Mouse (Mus musculus) CH12.LX (cell line): Measurements from ENCODE around the gene Edar.

ENCODE experiments used
- CTCF ChIP-seq, 2 experiments: IDR thresholded peaks in 1 of 2; conservative IDR thresholded peaks in 1 of 2; 2 replicates each; pipeline ENCODE4 v1.5.1; 2011 to 2012; ENCODE audit warnings: low read depth in 2 of 2, low read length in 2 of 2, improper control_type of control experiment in 1 of 2, inconsistent platforms in 1 of 2, mild to moderate bottlenecking in 1 of 2, moderate library complexity in 1 of 2
- EP300 ChIP-seq: IDR thresholded peaks from 2 replicates; pipeline ENCODE4 v1.6.1; 2011; ENCODE audit warnings: low read length, improper control_type of control experiment
- GABPA ChIP-seq: IDR thresholded peaks from 2 replicates; pipeline ENCODE4 v1.6.1; 2012; ENCODE audit warnings: low read depth, low read length, improper control_type of control experiment, inconsistent platforms; ENCODE audit not compliant: insufficient replicate concordance
- POLR2A ChIP-seq: IDR thresholded peaks from 2 replicates; pipeline ENCODE4 v1.6.1; 2011; ENCODE audit warnings: low read depth, mild to moderate bottlenecking, improper control_type of control experiment, low read length
- UBTF ChIP-seq: IDR thresholded peaks from 2 replicates; pipeline ENCODE4 v1.6.1; 2012; ENCODE audit warnings: low read depth, mild to moderate bottlenecking, inconsistent platforms, low read length, improper control_type of control experiment, moderate library complexity
- ZNF384 ChIP-seq: IDR thresholded peaks from 2 replicates; pipeline ENCODE4 v1.6.1; 2012; ENCODE audit warnings: low read depth, low read length, improper control_type of control experiment, inconsistent platforms

DNA sequence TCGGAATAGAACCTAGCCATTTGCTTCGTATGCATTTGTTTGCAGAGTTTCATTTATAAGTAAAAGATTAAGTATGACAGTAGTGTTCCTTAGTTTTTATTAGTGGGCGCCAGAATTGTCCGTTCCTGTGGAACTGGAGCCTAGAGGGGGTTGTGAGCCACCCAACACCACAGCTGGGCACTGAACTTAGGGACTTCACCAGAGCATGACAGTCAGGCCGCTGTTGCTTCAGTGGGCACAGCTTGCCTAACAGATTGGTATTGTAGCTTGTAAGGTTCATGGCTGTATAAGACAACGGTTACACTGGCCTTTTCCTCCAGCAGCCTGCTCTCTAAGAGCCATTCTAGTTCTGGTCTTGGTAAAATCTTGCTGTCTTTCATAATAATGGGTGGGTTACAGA, 114.9 kb downstream of the Edar start:
- TF ChIP-seq POLR2A (no peak), EP300 (no peak), CTCF (conservative IDR thresholded peaks at IDR 0.05 in 1 of 2, IDR thresholded peaks at IDR 0.05 in 1 of 2; ENCODE audit: low read depth in 2 of 2, low read length in 2 of 2) (no peak), ZNF384 (no peak), UBTF (no peak), GABPA (no peak)
